Mouse (Mus musculus): ENCODE data around the gene Sowahd.
"Not testable (repeated sequence)": the region's sequence is repeated elsewhere in the genome, so short reads cannot be mapped to it uniquely, and the experiment has no call there.

Gene Sowahd

GRCm38 (mm10) chrX:37048066-37048889 lies at the start of gene Sowahd:
Gene Sowahd (plus strand): TSS chrX:37048845.
- DNase-seq (ENCODE audit: low spot score) = no peak

- DNase-seq (ENCODE audit: low spot score) = no peak
These were observed 34.8 kb upstream of the Sowahd start for GRCm38 (mm10) chrX:37013870-37014269.

GRCm38 (mm10) chrX:37018150-37018654 lies 30.4 kb upstream of the Sowahd start:
- DNase-seq (ENCODE audit: low spot score) = no peak

GRCm38 (mm10) chrX:37019045-37019444 lies 29.6 kb upstream of the Sowahd start:
- no peak for DNase-seq (ENCODE audit: low spot score)

- DNase-seq (ENCODE audit: low spot score) = peak; percentile 51
These were observed 26.0 kb upstream of the Sowahd start for GRCm38 (mm10) chrX:37022690-37023089.

- DNase-seq (ENCODE audit: low spot score) = no peak
These were observed 24.9 kb upstream of the Sowahd start for GRCm38 (mm10) chrX:37023652-37024309.

GRCm38 (mm10) chrX:37028378-37028777 lies 20.3 kb upstream of the Sowahd start:
- no peak for DNase-seq (ENCODE audit: low spot score)

GRCm38 (mm10) chrX:37042726-37043125 lies 5.9 kb upstream of the Sowahd start:
- peak; percentile 31 for DNase-seq (ENCODE audit: low spot score)

GRCm38 (mm10) chrX:37048890-37049823 lies 512 bp downstream of the Sowahd start:
- DNase-seq (ENCODE audit: low spot score) = no peak

GRCm38 (mm10) chrX:37063902-37064301 lies 15.3 kb downstream of the Sowahd start:
- no peak for DNase-seq (ENCODE audit: low spot score)

GRCm38 (mm10) chrX:37067299-37067698 lies 18.7 kb downstream of the Sowahd start:
- DNase-seq (ENCODE audit: low spot score) = no peak

- no peak for DNase-seq (ENCODE audit: low spot score)
These were observed 20.1 kb downstream of the Sowahd start for GRCm38 (mm10) chrX:37068766-37069165.

- DNase-seq (ENCODE audit: low spot score) = peak; percentile 25
These were observed 25.7 kb downstream of the Sowahd start for GRCm38 (mm10) chrX:37074262-37074892.

GRCm38 (mm10) chrX:37076651-37077050 lies 28.0 kb downstream of the Sowahd start:
- DNase-seq (ENCODE audit: low spot score) = no peak

GRCm38 (mm10) chrX:37080345-37080744 lies 31.7 kb downstream of the Sowahd start:
- not testable (repeated sequence) for DNase-seq (ENCODE audit: low spot score)

GRCm38 (mm10) chrX:37081194-37081593 lies 32.5 kb downstream of the Sowahd start:
- DNase-seq (ENCODE audit: low spot score) = no peak

- no peak for DNase-seq (ENCODE audit: low spot score)
These were observed 35.8 kb downstream of the Sowahd start for GRCm38 (mm10) chrX:37084318-37084926.

GRCm38 (mm10) chrX:37084927-37085660 lies 36.4 kb downstream of the Sowahd start, which contains the start of gene Rpl39:
Gene Rpl39 (minus strand): TSS chrX:37085402.
- peak; percentile 74 for DNase-seq (ENCODE audit: low spot score)

- no peak for DNase-seq (ENCODE audit: low spot score)
These were observed 37.0 kb downstream of the Sowahd start for GRCm38 (mm10) chrX:37085665-37086064.

GRCm38 (mm10) chrX:37088778-37089177 lies 40.1 kb downstream of the Sowahd start:
- DNase-seq (ENCODE audit: low spot score) = no peak
